Mouse (Mus musculus) cerebellum, adult 8-10 months (tissue): ENCODE data around the gene Tcl1b1.
"Not testable (repeated sequence)": the region's sequence is repeated elsewhere in the genome, so short reads cannot be mapped to it uniquely, and the experiment has no call there.

Experiments used
- DNase-seq: peaks from one replicate; pipeline ENCODE4 v3.0.0; 2022

Tcl1b1 gene

GRCm38 (mm10) chr12:105199684-105200497, 40.4 kb downstream of the Tcl1b1 start:
- DNase-seq, result not testable (repeated sequence)

GRCm38 (mm10) chr12:105201657-105202056, 42.2 kb downstream of the Tcl1b1 start, which contains the start of gene Tcl1b4:
Gene Tcl1b4, plus strand, starts transcription at chr12:105201957.
- DNase-seq, result not testable (repeated sequence)

GRCm38 (mm10) chr12:105207071-105207470, 47.6 kb downstream of the Tcl1b1 start:
- no peak for DNase-seq

- DNase-seq, result no peak
Measured at GRCm38 (mm10) chr12:105208441-105208840, 49.0 kb downstream of the Tcl1b1 start.

GRCm38 (mm10) chr12:105209231-105209630, 49.7 kb downstream of the Tcl1b1 start:
- no peak for DNase-seq
